Mouse (Mus musculus): ENCODE measurements at regions not wholly inside any gene's neighbourhood (a gene's known extent, or its start where the extent isn't known, plus 50 kb on each side); places are given as distances from the start of the nearest gene placed in this dataset.

DNA sequence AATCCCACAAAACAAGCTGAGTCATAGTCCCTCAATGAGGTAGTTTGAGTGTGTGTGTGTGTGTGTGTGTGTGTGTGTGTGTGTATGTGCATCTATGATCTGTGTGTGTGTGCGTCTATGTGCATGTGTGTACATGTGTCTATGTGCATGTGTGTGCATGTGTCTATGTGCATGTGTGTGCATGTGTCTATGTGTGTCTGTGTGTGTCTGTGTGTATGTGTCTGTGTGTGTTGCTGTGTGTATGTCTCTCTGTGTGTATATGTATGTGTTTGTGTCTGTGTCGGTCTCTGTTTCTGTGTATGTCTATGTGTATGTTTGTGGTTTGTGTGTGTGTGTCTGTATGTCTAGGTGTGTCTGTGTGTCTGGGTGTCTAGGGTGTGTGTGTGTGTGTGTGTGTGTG, 309.1 kb upstream of the Brinp3 start:
- intact Hi-C loops (cut with DNase I): no loop called here

DNA sequence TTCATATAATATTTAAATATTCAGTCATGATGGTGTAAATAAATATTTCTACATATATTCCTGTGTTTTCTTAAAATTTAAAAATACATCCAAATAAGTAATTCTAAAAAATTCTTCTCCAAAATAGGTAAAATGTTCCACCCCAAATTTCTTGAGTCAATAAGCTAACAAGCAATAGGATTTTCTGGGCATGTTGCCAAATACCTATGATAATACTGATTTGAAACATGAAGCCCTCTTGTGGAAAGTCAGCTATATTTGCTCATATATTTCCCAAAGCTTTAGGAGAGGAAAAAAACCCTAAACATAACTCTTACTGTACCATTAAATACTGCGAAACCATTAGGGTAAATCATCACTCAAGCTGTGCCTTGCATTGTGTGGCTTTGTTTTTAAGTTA, 282.9 kb upstream of the Brinp3 start:
- intact Hi-C loops (cut with DNase I): no loop called here

DNA sequence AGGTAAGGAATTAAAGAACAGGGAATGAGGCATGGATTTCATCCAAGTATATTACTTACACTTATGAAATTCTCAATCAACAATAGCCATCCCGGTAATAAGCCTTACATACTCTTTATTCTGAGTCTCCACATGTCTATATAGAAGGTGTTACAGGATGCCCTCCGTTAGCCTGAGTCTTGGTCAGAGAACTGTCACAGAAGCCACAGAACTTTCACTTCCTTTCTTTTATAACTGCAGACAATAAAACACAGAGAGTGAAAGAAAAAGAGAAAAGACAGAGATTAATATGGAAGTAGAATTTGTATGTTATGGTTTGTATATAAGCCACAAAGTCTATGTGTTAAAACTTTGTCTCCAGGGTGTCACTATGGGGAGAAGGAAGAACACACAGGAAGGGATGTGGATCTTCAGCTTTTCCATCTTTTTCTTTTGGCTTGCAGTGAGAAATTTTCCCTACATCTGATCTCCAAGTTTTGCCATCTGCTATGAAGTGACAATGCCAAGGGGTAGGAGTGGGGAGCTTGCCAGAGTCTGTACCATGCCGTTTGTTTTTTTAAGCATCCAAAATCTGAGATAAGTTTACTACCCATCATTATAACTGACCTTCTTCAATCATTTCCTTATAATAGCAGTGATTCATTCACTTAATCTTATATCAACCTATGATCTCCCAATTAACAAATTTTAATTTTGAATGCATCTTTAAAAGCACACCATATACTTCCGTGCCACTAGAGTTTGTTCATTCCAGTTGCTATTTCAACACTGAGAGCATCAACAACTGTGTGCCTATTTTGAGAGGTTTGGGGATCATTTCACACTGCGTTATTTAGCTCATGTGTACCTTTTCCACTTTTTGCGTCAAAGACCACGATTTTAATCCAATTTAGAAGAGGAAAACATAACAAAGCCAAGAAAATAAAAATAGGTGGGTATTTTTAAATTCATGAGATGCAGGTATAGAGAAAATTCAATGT, 262.8 kb upstream of the Brinp3 start:
- intact Hi-C loops (cut with DNase I): no loop called here

DNA sequence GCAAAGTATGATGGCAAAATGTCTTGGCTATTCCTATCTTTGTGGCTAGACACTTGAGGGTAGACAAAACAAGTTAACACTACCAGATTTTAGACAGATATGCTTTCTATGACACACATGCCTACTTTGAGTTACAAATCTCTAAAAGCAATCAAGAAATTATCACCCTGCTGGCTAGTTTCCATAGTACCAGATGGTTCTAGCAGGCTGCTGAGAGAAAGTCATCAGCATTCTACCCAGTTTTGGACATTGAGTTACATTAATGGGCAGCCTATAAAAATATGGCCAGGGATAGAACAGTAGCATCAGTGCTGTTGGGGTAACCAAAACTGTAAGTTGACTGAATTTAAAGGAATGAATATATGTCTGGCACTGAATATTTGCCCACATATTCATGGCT, 234.2 kb upstream of the Brinp3 start:
- intact Hi-C loops (cut with DNase I): no loop called here

DNA sequence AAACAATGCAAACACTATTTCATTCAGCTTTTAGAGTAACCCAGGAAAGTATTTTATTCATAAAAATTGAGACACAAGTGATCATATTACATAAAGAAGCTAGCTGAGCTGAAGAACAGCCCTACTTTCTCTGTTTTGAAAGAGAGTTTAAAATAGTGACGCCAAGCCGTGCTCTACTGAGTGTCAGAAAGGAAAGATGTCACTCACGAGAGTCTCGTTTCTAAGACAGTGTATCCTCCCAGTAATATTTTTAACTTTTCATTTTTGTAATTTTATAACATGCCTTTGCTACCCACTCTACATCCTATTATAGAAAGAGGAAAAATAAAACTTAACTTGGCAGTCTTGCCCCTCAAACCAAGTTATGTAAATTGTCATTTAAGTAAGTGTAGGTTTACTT, 195.5 kb upstream of the Brinp3 start:
- intact Hi-C loops (cut with DNase I): no loop called here

DNA sequence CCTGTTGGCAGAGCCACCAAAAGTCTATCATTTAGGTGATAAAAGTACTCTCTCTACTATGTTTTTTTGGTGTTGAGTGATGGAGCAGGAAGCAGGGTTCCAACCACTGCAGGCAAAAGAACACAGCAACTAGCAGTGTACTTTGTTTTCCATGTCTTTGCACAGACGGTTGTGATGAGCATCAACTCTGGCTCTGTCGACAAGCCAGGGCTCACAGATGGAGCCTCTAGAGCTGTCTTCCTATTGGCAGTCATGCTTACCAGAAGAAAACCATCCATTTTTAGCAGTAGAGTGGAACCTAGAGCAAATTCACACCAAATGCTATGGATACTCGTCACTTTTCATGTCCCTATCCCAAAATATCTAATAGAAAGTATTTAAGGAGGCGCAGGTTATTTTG, 182.0 kb upstream of the Brinp3 start:
- intact Hi-C loops (cut with DNase I): no loop called here

DNA sequence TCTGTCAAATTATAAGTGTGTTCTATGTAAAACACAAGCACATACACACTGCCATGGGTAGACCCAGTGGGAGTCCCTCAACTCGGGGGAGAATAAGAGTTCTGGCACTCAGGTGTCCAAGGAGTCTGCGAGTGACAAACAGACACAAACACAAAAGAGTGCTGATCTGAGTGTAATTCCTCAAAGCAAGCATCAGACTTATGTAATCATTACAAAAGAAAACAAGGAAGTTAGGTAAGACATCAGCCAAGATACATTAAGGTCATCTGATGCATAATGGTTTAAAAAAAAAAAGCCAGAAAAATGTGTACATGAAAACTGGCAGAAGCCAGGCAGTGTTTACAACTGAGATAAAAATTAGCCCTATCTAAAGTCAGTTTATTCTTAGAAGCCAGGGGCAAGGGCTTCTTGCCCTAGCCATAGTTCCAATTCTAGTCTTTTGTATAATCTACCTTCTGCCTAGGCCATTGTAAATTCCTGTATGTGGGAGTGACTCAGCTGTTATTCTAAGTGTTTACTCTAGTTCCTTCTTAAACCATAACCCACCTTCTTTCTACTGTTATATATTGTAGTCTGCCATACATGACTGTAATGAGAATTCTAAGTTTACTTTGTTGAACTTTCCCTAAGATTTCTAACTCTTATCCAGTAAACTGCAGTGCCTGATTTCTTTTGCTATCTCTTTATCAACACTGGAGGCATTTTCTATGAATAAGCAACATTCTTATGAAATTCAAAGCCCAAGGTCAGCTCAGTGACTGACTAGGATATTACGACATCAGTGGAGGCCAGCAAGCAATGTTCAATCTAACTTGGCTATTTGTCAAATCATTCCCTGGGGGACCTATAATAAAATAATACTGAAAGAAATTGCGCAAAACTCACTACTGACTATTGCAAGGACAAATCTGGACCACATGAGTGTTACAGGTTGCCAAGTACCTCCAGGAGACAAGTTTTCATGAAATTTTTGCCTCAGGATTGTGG, 178.1 kb upstream of the Brinp3 start:
- intact Hi-C loops (cut with DNase I): no loop called here

DNA sequence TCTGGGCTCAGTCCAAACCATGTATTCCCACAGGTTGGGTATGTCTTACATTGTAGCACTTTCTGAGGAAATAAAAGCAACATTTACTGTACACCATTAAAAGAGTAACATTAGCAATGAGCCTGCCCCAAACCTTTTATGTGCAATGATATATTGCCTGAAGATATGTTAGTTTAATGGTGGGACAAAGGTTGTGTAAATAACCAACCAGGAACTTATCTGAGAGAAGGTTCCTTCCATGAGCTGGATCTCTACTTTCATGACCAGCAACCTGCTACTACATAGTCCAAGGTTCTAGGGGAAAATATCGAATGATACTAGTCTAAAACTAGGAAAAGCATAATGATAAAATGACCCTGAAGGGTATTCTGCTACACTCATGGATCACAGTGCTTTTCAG, 172.5 kb upstream of the Brinp3 start:
- intact Hi-C loops (cut with DNase I): loop anchor here (5.0 kb wide), 1 partner anchor 110 kb away; no protein-coding TSS in a partner anchor

DNA sequence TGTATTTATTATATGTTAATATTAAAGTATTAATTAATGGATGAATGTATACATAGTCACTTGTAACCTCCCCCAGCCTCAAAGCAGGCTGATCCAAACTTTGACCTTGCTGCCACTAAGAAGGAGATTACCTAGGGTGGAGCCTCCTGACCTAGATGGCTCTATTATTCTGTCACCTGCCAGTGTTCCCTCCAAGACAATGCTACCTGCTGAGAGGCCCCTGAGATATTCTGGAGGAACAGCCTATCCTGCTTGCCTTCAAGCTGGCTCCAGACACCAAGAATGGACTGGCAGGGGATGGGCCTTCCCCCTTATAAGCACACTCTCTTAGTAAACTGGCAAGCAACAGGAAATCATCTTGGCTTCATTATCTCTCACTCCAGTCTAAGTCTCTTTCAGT, 171.7 kb upstream of the Brinp3 start:
- intact Hi-C loops (cut with DNase I): loop anchor here (5.0 kb wide), 1 partner anchor 109 kb away; no protein-coding TSS in a partner anchor

DNA sequence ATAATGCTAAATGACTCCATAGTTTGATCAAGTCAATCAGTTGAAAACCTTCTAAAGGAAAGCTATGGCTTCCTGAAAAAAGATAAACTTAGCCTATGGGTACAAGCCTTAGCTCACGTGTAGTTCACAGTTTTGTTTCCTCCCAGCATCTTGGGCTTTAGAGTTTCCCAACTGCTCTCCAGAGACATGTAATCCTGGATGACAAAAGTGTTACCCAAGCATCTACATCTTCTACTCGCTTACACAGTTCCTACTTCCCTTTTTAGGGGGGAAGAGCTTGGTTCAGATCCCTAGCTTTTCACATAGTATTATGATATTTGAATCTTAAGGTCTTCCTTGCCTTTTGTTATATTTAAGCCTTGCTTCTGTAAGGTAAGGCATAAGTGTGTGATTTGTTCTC, 157.5 kb upstream of the Brinp3 start:
- intact Hi-C loops (cut with DNase I): no loop called here

DNA sequence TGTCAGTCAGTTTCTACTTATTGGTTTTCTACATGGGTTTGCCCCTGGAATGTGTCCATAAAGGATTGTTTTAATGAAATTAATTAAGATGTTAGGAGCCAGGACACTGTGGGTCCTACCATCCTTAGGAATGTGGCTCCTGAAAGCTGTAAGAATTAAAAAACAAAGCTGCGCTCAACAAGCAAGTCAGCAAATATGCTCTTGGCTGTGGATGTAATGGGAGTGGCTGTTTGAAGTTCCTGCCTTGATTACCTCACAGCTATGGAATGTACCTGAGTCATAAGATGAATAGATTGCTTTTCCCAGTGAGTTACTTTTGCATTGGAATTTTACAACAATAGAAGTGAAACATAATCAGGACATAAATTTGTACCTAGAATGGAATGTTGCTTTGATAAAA, 137.6 kb upstream of the Brinp3 start:
- intact Hi-C loops (cut with DNase I): no loop called here

DNA sequence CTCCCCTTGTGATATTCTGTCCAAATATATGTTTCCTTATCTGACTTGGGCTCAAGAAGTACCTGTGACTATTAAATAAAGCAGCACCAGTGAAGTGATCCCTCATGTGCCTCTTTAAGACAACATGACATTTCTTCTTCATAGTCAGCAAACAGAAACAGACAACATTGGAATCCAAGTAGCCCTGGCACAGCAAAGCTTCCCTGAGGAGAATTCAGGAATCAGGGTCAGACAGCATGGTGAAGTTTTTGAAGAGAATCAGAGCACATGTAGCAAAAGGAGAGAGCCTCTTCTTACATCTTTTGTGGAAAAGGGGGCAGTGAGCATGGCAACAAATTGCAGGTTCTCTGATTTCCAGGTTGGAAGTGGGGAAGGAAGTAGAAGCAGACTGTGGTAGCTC, 136.3 kb upstream of the Brinp3 start:
- intact Hi-C loops (cut with DNase I): no loop called here

DNA sequence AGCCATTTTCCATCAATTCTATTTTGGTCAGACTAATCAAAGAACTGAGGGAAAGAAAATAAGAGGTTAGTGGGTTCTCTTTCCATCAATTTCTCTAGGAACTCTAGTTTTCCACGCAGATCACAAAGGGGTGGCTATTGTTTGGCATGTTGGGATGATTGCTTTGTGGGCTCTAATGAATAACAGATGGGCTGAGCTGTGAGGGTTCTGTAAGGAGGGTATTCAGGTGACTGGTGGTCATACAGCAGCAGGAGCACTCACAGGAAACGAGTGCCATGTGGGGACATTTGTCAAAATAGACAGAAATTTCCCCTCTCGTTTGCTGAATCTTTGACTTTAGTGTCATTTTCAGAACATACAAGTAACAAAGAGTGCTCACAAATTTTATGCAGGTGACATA, 134.9 kb upstream of the Brinp3 start:
- intact Hi-C loops (cut with DNase I): no loop called here

DNA sequence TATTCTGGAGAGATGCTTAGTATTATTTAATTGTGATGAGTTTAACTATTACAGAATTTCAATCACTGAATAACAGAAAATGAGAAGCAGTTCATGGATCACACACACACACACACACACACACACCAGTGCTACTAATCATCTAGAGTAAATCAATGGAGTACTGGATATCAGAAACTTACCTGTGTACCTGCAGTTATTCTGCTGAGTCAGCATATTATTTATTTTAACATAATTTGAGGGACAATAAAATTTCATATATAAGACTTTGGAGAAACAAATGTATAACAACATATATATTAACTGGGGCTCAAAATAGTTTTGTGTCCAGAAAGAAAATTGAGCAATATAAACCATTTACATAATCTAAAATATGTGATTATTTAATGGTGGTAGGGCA, 134.4 kb upstream of the Brinp3 start:
- intact Hi-C loops (cut with DNase I): no loop called here

DNA sequence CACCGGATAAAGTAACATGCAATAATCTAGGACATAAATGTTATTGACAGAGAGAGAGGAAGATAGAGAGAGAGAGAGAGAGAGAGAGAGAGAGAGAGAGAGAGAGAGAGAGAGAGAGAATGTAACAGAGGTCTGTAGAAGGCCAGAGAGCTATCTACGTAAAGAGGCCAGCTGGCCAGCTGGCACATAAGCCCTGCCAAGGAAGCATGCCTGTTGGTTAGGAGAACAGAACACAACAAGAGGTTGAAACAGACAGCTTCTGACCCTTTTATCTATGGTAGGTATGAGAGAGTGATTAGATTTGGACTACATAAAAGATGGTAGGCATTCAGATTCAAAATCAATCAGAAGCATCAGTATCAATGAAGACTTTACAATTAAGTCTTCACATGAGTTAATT, 130.8 kb upstream of the Brinp3 start:
- intact Hi-C loops (cut with DNase I): no loop called here

Data from adrenal gland (tissue).